Mouse (Mus musculus) intestine, embryonic 16.5 days (tissue): ENCODE results near the gene Foxn3. TPM values are rescaled to one million over a fixed set of nuclear protein-coding genes. Genes with fewer than 3 reads are reported as not detected.

ENCODE experiments used
- ATAC-seq: fragments of 200-750 bp; cut with Nextera tagmentation; 2 replicates; pipeline ENCODE4 v1.8.0; 2017; ENCODE audit warnings: moderate TSS enrichment, moderate library complexity
- H3K27ac ChIP-seq: fragments of 300-500 bp; sonication (generic); 2 replicates; pipeline ENCODE4 v1.5.1; 2014; ENCODE audit warnings: mild to moderate bottlenecking, low read length
- H3K27me3 ChIP-seq: fragments of 300-500 bp; sonication (generic); replicated peaks from 2 replicates; pipeline ENCODE4 v1.6.1; 2014; ENCODE audit warnings: low read length, control low read depth, mixed read lengths; ENCODE audit not compliant: control insufficient read depth, insufficient read depth
- H3K36me3 ChIP-seq: fragments of 300-500 bp; sonication (generic); 2 replicates; pipeline ENCODE4 v1.6.1; 2014; ENCODE audit warnings: low read length, control low read depth; ENCODE audit not compliant: control insufficient read depth, insufficient read depth
- H3K4me1 ChIP-seq: fragments of 300-500 bp; sonication (generic); 2 replicates; pipeline ENCODE4 v1.6.1; 2014; ENCODE audit warnings: low read length, control low read depth, mixed read lengths; ENCODE audit not compliant: control insufficient read depth, insufficient read depth
- H3K4me2 ChIP-seq: fragments of 300-500 bp; sonication (generic); 2 replicates; pipeline ENCODE4 v1.6.1; 2014; ENCODE audit warnings: low read depth, low read length, control low read depth
- H3K4me3 ChIP-seq: fragments of 300-500 bp; sonication (generic); 2 replicates; pipeline ENCODE4 v1.5.1; 2014; ENCODE audit warnings: mild to moderate bottlenecking, low read length
- H3K9ac ChIP-seq: fragments of 300-500 bp; sonication (generic); 2 replicates; pipeline ENCODE4 v1.6.1; 2014; ENCODE audit warnings: low read depth, low read length
- H3K9me3 ChIP-seq: fragments of 300-500 bp; sonication (generic); 2 replicates; pipeline ENCODE4 v1.6.1; 2016; ENCODE audit warnings: low read length, control low read depth; ENCODE audit not compliant: control insufficient read depth
- WGBS: fragments of 180-500 bp; shearing (Covaris S2); extraction: QIAGEN DNeasy Blood & Tissue Kit; methylation state at CpG from one replicate; pipeline ENCODE4 v1.1.7; 2014; 5-methylcytosine and 5-hydroxymethylcytosine counted together
- polyA plus RNA-seq: library from polyadenylated mRNA; unstranded; fragments of >200 nt; fragmentation: Nextera tagmentation; extraction: Ambion mirVana; gene quantifications from 2 replicates; pipeline ENCODE4 v1.2.1, GENCODE M21; 2015

The Foxn3 gene
- polyA plus RNA-seq, 1 experiment from 2014 or later, result 43.0 TPM

DNA sequence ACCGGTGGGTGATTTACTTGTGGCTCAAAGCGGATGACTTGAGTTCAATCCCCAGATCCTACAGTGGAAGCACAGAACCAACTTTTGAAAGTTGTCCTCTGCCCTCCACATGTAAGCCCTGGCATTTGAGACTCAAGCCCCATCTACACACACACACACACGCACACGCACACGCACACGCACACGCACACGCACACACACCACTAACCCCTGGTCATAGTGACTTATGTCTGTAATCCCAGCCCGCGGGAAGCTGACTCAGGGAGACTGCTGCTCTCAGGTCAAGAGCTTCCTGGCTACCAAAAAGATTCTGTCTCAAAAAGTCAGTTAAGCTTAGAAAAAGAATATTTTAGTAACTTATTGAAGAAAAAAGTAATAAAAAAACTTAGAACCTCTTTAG is 13.6 kb downstream of the Foxn3 start:
- no peak overlapping the region for H3K27ac ChIP-seq
- H3K36me3 ChIP-seq, result no peaks in the 10 kb centered on the region
- H3K4me2 ChIP-seq, result no peak overlapping the region
- no peaks in the 10 kb centered on the region for H3K9me3 ChIP-seq
- no peak overlapping the region for H3K4me3 ChIP-seq
- H3K9ac ChIP-seq, result no peak overlapping the region
- WGBS, result 91% methylated on average over 10 of the region's 10 CpGs
- no peak for ATAC-seq
- peaks cover 7% of the 10 kb centered on the region for H3K4me1 ChIP-seq
- no peaks in the 10 kb centered on the region for H3K27me3 ChIP-seq

DNA sequence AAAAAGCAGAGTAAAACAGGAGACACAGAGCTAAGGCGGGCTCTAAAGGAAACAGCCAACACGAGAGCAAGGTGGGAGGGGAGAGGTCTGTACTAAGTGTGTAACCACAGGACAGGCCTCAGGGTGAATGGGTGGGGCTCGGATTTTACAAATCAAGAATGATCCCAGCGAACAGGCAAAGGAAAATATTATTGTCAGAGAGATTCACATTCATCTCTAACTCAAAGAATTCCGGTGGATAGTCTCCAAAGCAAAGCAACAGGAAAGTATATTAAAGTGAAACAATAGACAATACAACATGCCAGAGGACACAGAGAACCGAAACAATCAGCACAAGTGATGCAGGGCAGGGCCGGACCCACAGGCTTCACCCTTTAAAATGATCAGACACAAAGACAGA is 15.0 kb downstream of the Foxn3 start:
- no peaks in the 10 kb centered on the region for H3K36me3 ChIP-seq

DNA sequence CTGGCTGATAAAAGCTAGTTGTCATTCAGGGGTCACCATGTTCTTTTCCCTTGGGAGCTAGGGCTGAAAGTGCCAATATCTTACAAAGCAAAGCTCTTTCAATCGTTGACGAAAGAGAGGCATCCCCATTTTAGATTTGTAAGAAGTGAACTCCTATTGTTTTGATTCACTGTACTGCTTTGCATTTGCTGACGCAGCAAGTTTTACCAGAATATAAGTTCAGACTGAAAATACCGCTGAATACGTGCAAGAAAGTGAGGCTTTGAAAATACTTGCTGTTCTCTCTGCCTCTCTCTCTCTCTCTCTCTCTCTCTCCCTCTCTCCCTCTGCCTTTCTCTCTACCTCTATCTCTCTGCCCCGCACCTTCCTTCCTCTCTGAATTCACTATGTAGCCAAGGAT is 16.1 kb downstream of the Foxn3 start:
- Histone ChIP-seq H3K27me3 (no peaks in the 10 kb centered on the region), H3K4me2 (no peak overlapping the region), H3K9ac (no peak overlapping the region), H3K36me3 (no peaks in the 10 kb centered on the region), H3K4me1 (peaks cover 7% of the 10 kb centered on the region), H3K27ac (no peak overlapping the region), H3K4me3 (no peak overlapping the region), H3K9me3 (no peaks in the 10 kb centered on the region)
- no peak for ATAC-seq
- WGBS, result 92% methylated on average over 6 of the region's 6 CpGs

More for the DNA sequence above, 15.0 kb downstream of the Foxn3 start:
- H3K27me3 ChIP-seq, result no peaks in the 10 kb centered on the region
- H3K4me3 ChIP-seq, result no peak overlapping the region
- no peaks in the 10 kb centered on the region for H3K9me3 ChIP-seq
- H3K9ac ChIP-seq, result no peak overlapping the region
- 76% methylated on average over 7 of the region's 7 CpGs for WGBS
- no peak for ATAC-seq
- H3K4me1 ChIP-seq, result peaks cover 7% of the 10 kb centered on the region
- H3K27ac ChIP-seq, result no peak overlapping the region
- H3K4me2 ChIP-seq, result no peak overlapping the region

DNA sequence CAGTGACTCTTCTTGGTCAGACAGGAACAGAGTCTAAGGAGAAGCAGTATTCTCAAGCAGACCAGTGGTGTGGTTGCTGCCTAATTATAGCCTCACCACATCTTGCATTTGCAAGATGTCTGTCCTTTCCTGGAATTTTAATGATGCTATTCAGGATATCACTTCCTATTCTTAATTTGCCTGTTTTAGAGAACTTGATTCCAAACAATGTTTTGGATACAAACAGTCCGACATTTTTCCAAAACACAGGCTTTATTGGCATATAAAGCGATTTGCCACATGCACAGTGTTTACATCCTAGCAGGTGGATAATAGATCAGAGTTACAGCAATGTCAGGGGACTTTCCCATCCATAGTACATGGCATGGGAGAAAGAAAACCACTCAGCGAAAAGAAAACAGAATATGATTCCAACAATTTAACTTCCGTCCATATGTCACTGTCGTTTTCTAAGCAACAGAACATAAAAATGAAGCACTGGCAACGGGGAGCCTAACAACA is 18.1 kb downstream of the Foxn3 start:
- no peaks in the 10 kb centered on the region for H3K36me3 ChIP-seq
- no peaks in the 10 kb centered on the region for H3K27me3 ChIP-seq
- no peak overlapping the region for H3K27ac ChIP-seq
- no peak for ATAC-seq
- H3K9me3 ChIP-seq, result no peaks in the 10 kb centered on the region
- peaks cover 7% of the 10 kb centered on the region for H3K4me1 ChIP-seq
- H3K4me2 ChIP-seq, result no peak overlapping the region
- no peak overlapping the region for H3K9ac ChIP-seq
- H3K4me3 ChIP-seq, result no peak overlapping the region
- WGBS, result 56% methylated on average over 6 of the region's 6 CpGs

DNA sequence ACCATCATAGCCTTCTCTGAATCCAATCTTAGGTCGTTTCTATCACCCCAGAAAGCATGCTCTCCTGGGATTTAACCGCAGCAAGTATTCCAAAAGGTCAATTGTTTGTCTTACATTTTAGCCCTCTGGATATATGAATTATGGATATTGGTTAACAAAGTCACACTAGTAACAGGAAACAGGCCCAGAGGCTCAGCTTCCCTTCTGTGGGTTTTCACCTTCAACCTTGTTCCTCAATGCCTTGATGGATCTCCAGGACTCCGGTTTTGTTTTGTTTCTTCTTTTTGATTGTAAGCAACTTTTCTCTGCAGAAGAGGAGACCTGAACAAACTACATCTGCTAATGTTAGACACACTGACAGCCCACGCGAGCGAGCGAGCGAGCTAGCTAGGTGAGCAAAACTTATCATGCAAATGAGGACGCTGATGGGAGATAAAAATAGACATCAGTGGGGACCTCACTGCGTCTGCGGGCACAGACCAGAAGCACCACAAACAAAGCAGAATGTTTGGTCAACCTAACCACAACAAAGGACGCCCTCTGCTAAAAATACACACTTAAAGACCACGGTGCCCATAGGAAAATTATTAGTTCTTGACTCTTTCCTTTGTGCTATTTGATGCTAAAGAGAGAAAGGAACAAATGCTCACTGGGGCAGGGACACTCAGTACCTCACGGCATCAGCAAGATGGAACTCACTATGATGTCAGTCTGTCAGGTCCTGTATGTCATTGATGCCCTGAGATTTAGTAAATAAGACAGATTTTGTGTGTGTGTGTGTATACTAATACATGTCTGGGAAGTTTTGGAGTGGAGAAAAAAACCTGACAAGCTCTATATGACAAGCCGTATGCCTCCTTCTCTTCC is 18.9 kb downstream of the Foxn3 start:
- Histone ChIP-seq H3K4me2 (no peak overlapping the region), H3K27me3 (no peaks in the 10 kb centered on the region), H3K36me3 (no peaks in the 10 kb centered on the region), H3K4me3 (no peak overlapping the region), H3K9me3 (no peaks in the 10 kb centered on the region), H3K9ac (no peak overlapping the region), H3K27ac (no peak overlapping the region), H3K4me1 (peaks cover 7% of the 10 kb centered on the region)
- 78% methylated on average over 15 of the region's 15 CpGs for WGBS
- ATAC-seq, result no peak

DNA sequence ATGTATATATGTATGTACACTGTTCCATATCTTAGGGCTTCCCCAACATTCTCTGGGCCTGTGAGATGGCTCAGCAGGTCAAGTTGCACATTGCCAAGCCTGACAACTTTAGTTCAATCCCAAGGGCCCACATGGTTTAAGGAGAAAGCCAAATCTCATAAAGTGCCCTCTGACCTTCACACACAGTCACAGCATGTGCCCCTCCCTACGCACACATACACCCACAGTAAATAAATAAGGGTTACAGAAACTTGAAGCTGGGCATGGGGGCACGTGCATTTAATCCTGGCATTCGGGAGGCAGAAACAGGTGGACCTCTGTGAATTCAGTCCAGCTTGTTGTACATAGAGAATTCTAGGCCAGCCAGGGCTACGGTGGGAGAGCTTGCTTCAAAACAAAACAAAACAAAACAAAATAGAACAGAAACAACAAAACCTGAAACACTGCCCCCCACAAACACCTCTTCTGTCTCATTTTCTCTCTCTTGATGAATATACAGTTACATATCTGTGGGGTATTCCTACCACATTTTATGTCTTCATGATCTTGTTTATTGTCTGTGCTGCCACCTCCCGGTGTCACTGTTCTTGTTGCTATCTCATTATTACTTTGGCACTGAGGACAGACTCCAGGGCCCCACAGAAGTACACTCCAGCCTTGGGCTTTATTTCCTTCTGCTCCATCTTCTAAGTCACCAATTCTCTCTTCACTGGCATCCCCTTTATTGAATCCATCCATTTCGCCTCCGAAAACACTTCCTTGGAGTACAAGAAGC is 19.8 kb downstream of the Foxn3 start:
- H3K27ac ChIP-seq, result no peak overlapping the region
- ATAC-seq, result no peak
- H3K9me3 ChIP-seq, result no peaks in the 10 kb centered on the region
- H3K27me3 ChIP-seq, result no peaks in the 10 kb centered on the region
- no peak overlapping the region for H3K4me3 ChIP-seq
- 91% methylated on average over 7 of the region's 7 CpGs for WGBS
- H3K4me2 ChIP-seq, result no peak overlapping the region
- peaks cover 7% of the 10 kb centered on the region for H3K4me1 ChIP-seq
- no peak overlapping the region for H3K9ac ChIP-seq
- H3K36me3 ChIP-seq, result no peaks in the 10 kb centered on the region

DNA sequence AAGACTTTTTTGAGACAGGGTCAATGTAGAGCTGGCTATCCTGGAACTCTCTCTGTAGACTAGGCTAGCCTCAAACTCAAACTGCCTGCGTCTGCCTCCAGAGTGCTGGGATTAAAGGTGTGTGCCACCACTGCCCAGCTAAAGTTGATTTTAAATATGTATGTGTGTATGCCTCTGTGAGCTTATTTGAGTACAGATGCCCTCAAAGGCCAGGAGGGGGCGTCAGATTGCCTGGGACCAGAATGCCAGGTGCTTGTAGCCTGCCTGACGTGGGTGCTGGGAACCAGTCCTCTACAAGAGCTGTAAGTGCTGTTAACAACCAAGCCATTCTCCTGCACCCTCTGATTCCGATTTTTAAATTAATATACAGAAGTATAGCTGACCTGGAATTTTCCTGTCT is 23.2 kb downstream of the Foxn3 start:
- WGBS, result 90% methylated on average over 4 of the region's 4 CpGs
- no peak overlapping the region for H3K27ac ChIP-seq
- H3K9ac ChIP-seq, result no peak overlapping the region
- no peaks in the 10 kb centered on the region for H3K4me1 ChIP-seq
- 0 out of 2 replicates have a peak, but pooled peaks cover 4% of the 10 kb centered on the region for H3K9me3 ChIP-seq
- H3K4me2 ChIP-seq, result no peak overlapping the region
- H3K27me3 ChIP-seq, result no peaks in the 10 kb centered on the region
- H3K36me3 ChIP-seq, result no peaks in the 10 kb centered on the region
- no peak overlapping the region for H3K4me3 ChIP-seq
- no peak for ATAC-seq

DNA sequence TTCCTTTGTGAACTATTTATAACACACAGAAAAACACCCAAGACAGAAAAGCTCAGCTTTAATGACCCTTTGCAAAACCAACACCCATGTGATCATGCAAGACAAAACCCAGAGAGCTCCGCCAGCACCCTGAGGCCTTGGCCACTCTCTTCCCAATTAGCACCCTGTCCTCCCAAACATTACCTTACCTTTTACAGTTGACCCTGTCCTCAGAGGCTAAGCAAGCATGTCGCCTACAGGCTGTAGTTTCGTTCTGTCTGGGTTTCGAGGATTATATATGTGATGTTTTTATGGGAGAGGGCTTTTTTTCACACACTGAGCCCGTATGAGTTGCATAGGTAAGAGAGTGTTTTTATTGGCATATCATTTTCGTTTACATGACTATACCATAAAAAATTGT is 26.1 kb downstream of the Foxn3 start:
- H3K9me3 ChIP-seq, result 0 out of 2 replicates have a peak, but pooled peaks cover 8% of the 10 kb centered on the region
- 86% methylated on average over 6 of the region's 6 CpGs for WGBS
- H3K9ac ChIP-seq, result no peak overlapping the region
- H3K27ac ChIP-seq, result no peak overlapping the region
- no peaks in the 10 kb centered on the region for H3K36me3 ChIP-seq
- H3K4me2 ChIP-seq, result no peak overlapping the region
- no peak overlapping the region for H3K4me3 ChIP-seq
- no peak for ATAC-seq
- H3K4me1 ChIP-seq, result no peaks in the 10 kb centered on the region
- no peaks in the 10 kb centered on the region for H3K27me3 ChIP-seq

DNA sequence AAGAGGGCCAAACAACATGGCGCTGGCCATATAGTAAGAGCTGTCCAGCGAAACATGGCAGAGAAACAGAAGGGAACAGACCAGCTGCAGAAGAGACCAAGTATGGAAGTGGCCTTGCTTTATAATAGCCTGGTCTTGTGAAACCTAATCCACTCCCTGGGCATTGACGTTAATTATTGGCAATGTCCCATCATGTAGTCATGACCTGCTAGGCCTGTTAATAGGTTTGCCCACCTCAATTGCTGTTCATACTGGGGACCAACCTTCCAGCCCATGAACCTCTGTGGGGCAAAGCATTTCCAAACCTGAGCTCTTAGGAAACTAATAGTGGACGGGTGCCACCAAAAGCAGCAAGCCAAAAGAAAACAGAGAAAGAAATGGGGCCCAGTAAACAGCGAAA is 27.0 kb downstream of the Foxn3 start:
- Histone ChIP-seq H3K36me3 (no peaks in the 10 kb centered on the region), H3K4me3 (no peak overlapping the region), H3K27ac (no peak overlapping the region), H3K9me3 (0 out of 2 replicates have a peak, but pooled peaks cover 8% of the 10 kb centered on the region), H3K9ac (no peak overlapping the region), H3K4me2 (no peak overlapping the region), H3K27me3 (no peaks in the 10 kb centered on the region), H3K4me1 (no peaks in the 10 kb centered on the region)
- no peak for ATAC-seq
- 95% methylated on average over 5 of the region's 5 CpGs for WGBS
